Mouse (Mus musculus) effector memory CD4-positive, alpha-beta T cell, adult 7 months (primary cell): ENCODE data around the gene Fer1l5. TPM values are rescaled to one million over a fixed set of nuclear protein-coding genes. Genes with fewer than 3 reads are reported as not detected.

Experiments
- polyA plus RNA-seq: library from polyadenylated mRNA; unstranded; fragments of 100-300 nt; shearing (Covaris generic); gene quantifications from one replicate; pipeline ENCODE4 v1.2.1, GENCODE M21; 2017

Gene Fer1l5
- 1.0 TPM for polyA plus RNA-seq

DNA sequence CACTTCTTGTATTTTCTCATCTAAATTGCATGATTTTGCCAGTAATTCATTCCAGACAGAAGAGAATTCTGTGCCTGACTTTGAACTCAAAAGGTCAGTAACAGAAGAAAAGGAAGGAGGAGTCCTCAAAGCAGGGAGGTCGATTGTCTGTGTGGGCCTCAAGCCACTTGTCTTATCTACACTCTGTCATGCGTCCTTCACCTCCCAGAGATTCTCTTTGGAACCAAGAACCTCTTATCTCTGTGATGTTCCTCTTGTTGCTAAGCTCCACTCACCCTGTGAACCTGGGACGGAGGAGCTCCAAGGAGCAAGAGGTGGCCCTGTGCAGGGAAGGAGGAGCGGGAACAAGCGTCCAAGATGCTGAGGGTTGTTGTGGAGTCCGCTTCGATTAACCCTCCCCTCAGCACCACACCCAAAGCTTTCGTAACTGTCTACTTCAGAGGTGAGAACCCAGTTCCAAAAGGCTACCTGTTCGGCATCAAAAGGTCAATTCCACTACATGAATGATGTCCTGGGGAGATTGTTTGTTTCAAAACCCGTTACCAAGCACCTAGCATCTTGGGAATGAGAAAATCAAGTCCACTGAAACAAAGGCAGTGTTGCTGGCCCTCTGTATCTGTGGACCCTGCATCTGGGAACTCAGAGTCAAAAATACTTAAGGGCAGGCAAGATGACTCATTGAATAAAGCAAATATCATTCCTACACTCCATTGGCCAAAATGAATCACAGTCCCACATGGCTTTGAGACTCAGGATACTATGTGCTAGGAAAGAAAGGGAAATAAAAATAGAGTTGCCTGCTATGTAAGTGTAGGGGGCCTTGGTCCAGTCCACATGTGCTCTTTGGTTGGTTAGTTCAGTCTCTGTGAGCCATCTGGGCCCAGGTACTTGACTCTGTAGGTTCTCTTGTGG, at the start of gene Fer1l5:
Gene Fer1l5, plus strand, starts transcription at position 358 of the 912 bp plus-strand sequence.

DNA sequence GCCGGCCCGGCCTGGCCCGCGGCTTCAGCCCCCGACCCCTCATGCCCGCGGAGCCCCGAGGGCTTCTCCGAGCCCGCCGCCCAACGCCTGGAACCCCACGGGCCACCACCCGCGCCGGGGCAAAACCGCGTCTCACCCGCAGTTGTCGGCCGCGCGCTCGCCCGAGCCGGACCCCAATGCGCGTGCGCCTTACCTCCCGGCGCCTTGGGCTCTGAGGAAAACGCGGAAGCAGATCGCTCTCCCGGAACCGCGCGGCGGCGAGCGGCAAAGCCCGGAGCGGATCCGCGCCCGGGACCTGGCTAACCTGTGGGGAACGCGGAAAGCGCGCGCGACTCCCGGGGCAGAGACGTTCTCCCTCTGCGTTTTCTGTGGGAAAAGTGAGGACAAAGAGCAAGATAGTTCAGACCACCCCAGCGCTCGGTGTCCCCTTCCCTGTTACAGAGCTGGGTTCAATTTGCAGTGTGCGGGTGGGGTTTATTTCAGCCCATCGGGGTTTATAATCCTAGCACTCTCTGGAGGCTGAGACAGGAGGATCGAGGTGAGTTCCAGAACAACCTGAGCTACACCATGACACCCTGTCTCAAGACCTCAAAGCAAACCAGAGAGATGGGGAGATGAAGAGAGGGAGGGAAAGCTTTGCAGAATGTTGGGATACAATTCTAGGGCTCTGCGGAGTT, 3.0 kb upstream of the Fer1l5 start, which contains the start of gene Kansl3:
Gene Kansl3, minus strand, starts transcription at position 213 of the 677 bp plus-strand sequence.

DNA sequence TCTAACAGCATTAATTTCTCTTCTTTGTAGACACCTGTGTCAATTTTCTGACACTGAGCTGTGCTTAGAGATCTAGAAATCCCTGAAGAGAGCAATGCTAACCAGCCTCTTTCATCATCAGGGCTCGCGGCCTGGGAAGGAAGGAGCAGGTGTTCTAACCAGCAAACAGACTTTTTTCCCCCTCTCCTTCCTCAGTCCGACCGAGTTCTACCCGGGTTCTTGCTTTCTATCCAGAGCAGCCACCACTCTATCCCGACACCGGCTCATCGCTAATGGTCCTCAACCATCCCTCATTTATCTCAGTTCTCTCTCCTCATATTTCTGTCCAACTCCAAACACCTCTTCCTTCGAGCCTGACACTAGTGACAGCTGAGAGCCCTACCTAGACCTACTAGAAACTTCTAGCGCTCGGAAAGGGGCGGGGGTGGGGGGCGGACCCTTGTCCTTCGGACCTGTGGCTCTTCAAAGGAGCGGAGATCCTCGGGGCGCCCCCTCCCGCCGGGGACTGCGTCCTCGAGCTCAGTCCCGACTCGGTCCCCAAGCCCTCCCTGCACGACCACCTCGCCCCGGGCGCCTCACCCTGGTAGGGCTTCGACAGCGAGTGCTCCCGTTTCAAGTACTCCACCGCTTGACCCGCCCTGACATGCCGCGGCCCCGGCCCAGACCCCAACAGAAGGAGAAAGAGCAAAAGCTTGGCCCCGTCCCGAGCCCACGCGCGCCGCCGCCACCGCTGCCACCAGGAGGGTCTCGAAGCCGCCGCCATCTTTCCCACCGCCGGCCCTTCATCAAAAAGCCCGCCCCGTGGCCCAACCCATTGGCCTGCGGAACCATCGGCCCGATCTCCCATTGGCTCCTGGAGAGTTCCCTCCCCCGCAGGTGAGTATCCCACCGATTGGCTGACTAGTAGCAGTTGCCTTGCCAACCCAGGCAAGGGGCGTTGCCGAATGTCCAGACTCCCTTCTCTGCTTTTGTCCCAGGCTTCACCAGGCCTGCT, 72.7 kb downstream of the Fer1l5 start, which contains the start of gene Lman2l:
Gene Lman2l, minus strand, starts transcription at position 801 of the 994 bp plus-strand sequence.

DNA sequence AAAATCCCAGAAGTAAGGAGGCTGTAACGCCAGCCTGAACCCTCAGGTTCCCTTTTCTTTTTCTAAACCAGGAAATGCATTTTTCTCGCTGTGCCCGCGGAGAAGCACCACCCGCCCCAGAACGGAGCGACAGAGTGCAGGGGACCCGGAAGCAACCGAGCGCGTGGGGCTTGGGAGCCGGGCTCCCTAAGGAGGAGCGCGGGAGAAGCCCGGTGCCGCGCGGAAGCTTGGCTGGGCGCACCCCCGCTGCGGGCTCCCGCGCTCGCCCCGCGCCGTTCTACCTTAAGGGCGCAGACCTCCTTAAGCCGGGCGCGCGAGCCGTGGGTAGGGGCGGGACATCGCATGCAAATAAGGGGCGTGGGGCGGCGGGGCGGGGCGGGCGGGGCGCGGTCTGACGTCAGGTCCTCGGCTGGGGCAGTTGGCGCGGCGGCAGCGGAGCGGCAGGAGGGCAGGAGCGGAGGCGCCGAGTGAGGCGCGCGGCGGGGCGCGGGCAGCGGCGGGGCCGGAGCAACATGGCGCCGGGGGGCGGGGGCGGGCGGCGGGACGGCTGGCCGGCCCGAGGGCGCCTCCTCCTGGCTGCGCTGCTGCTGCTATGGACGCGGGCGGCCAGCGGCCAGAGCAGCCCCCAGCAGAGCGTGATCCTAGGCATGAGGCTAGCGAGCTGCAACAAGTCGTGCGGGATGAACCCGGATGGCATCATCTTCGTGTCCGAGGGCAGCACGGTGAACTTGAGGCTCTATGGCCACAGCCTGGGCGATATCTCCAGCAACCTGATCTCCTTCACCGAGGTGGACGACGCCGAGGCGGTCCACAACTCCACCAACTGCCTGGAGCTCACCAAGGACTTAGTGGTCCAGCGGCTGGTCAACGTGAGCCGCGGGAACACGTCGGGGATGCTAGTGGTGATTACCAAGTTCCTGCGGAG, 99.4 kb downstream of the Fer1l5 start, which contains the start of gene Cnnm4:
Gene Cnnm4, plus strand, starts transcription at position 440 of the 925 bp plus-strand sequence.

Other genes starting within 250 kb of the Fer1l5 start
- gene Uggt1, start 127.6 kb upstream of the Fer1l5 start, polyA plus RNA-seq: 77.7 TPM
- gene Neurl3, start 97.6 kb upstream of the Fer1l5 start, polyA plus RNA-seq: 512 TPM
- gene Arid5a, start 64.6 kb upstream of the Fer1l5 start, polyA plus RNA-seq: 674 TPM
- gene Kansl3, start 3.1 kb upstream of the Fer1l5 start, polyA plus RNA-seq: 65.8 TPM
- gene Lman2l, start 73.0 kb downstream of the Fer1l5 start, polyA plus RNA-seq: 23.5 TPM
- gene Cnnm4, start 99.3 kb downstream of the Fer1l5 start, polyA plus RNA-seq: 6.1 TPM
- 25.3 TPM for gene Cnnm3, start 139.6 kb downstream of the Fer1l5 start, polyA plus RNA-seq
- gene Ankrd23, start 164.6 kb downstream of the Fer1l5 start, polyA plus RNA-seq: 14.7 TPM
- 1.9 TPM for gene Gm42417, start 167.1 kb downstream of the Fer1l5 start, polyA plus RNA-seq
- 23.1 TPM for gene Ankrd39, start 175.2 kb downstream of the Fer1l5 start, polyA plus RNA-seq
- gene Sema4c, start 186.1 kb downstream of the Fer1l5 start, polyA plus RNA-seq: 0.78 TPM